Mouse (Mus musculus): Measurements from ENCODE around the gene Gm44511. TPM values are rescaled to one million over a fixed set of nuclear protein-coding genes. Genes with fewer than 3 reads are reported as not detected.

Gm44511 gene
- total RNA-seq (2015) (2.7 TPM in 1 of 2 replicates, not detected in the other), total RNA-seq (2017) (3.4 TPM in 1 of 2 replicates, not detected in the other)

GRCm38 (mm10) chr6:128826132-128826531 lies at the start of gene Gm44511, which contains the start of gene Klrb1b:
Gm44511 (minus strand) TSS chr6:128826315.
Klrb1b (minus strand) TSS chr6:128826331.
- peak; percentile 81 for ATAC-seq (ENCODE audit: poor library complexity, severe bottlenecking)

DNA sequence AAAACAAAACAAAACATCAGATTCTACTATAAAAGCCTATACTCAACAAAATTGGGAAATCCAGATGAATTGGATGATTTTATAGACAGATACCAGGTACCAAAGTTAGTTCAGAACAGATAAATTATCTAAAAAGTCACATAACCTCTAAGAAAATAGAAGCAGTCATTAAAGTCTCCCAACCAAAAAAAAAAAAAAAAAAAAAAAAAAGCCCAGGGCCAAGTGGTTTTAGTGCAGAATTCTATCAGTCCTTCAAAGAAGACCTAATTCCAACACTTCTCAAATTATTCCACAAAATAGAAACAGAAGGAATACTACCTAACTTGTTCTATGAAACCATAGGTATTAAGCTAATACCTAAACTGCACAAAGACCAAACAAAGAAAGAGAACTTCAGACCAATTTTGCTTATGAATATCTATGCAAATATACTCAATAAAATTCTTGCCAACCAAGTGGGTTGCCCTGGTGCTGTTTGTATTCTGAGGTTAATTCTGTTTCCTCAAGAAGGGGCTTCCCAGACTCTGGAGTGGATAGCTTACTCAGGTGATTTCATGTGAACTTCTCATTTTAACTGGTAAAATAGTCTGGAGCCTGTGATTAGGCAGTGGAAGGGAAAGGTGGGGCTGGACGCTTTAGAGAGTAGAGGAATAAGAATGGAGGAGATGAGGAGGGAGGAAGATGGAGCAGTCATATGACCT lies 45.9 kb upstream of the Gm44511 start:
- no peak for ATAC-seq (ENCODE audit: poor library complexity, severe bottlenecking)

GRCm38 (mm10) chr6:128868861-128869260 lies 42.7 kb upstream of the Gm44511 start:
- ATAC-seq (ENCODE audit: poor library complexity, severe bottlenecking) = no peak

- ATAC-seq (ENCODE audit: poor library complexity, severe bottlenecking) = no peak
Measured at GRCm38 (mm10) chr6:128857976-128858375, 31.9 kb upstream of the Gm44511 start.

GRCm38 (mm10) chr6:128856250-128856649 lies 30.1 kb upstream of the Gm44511 start:
- ATAC-seq (ENCODE audit: poor library complexity, severe bottlenecking) = peak; percentile 74

GRCm38 (mm10) chr6:128855477-128855876 lies 29.4 kb upstream of the Gm44511 start:
- ATAC-seq (ENCODE audit: poor library complexity, severe bottlenecking) = no peak

- no peak for ATAC-seq (ENCODE audit: poor library complexity, severe bottlenecking)
Measured at GRCm38 (mm10) chr6:128854895-128855294, 28.8 kb upstream of the Gm44511 start.

GRCm38 (mm10) chr6:128854024-128854820 lies 28.1 kb upstream of the Gm44511 start:
- peak; percentile 69 for ATAC-seq (ENCODE audit: poor library complexity, severe bottlenecking)

- ATAC-seq (ENCODE audit: poor library complexity, severe bottlenecking) = no peak
Measured at GRCm38 (mm10) chr6:128852766-128853165, 26.7 kb upstream of the Gm44511 start.

GRCm38 (mm10) chr6:128851151-128851550 lies 25.0 kb upstream of the Gm44511 start:
- 0 out of 2 replicates have a peak, but pooled peaks have one; percentile 11 for ATAC-seq (ENCODE audit: poor library complexity, severe bottlenecking)

- no peak for ATAC-seq (ENCODE audit: poor library complexity, severe bottlenecking)
Measured at GRCm38 (mm10) chr6:128850671-128851070, 24.6 kb upstream of the Gm44511 start.

- ATAC-seq (ENCODE audit: poor library complexity, severe bottlenecking) = peak; percentile 35
Measured at GRCm38 (mm10) chr6:128849902-128850301, 23.8 kb upstream of the Gm44511 start.

DNA sequence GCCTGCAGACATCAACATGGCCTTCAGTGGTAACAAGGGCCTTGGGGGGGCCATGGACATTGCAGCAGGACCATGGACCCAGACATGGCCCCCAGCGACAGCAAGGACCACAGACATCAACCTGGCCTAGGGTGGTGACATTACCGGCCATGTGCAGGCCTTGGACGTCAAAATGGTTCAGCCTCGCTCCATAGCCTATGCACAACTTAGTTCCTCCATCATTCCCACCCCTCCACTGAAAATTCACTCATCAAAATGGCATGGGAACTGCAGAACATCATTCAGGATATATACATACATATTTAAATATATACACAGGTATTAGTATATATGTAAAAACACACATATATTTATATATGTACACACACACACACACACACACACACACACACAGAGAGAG lies 21.3 kb upstream of the Gm44511 start:
- no peak for ATAC-seq (ENCODE audit: poor library complexity, severe bottlenecking)

DNA sequence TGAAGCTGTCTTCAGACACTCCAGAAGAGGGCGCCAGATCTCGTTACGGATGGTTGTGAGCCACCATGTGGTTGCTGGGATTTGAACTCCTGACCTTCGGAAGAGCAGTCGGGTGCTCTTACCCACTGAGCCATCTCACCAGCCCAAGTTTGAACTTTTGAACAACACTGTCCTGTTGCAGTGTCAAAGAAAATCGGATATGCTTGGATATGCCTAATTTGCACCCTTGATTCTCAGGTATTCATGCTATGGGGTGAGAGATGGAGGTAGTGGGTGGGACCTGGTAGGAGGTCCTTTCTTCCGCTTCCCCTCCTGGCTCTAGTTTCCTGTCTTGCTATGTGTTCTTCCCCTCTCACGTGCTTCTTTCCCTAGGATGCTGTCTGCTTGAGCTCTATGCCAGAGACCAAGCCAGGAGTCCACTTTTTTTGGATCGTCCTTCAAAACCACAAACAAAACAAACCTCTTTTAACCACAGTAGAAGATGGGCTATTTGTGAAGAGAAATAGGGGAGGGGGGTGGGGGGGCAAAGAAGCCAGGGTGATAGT lies 20.0 kb upstream of the Gm44511 start:
- no peak for ATAC-seq (ENCODE audit: poor library complexity, severe bottlenecking)

DNA sequence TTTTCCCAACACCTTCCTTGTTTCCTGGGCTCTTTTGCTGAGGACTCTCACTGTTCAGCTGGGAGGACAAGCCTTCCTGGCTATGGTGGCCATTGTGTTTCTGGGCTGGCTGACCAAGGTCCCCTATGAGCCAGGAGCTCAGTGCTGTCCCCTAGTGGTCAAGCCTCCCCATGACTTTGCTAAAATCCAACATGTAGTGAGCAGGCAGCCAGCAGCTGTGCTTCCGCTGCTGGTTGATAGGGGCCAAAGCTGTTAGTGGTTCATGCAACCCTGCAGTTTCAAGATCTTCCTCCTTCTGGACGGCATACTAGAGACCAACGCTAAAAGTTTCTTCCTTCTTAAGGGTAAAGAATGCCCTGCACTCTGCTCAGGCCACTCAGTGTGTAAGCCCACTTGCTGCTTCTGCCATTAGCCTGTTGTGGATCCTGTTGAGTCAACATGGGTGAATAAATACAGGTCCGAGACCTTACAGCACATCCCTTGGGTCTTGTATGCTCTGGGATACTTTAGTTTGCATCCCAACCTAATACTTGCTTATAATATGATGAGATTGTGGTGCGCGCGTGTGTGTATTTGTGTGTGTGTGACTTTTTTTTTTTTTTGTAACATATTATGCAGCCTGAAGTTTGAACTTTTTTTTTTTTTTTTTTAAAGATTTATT lies 19.3 kb upstream of the Gm44511 start:
- peak; percentile 66 for ATAC-seq (ENCODE audit: poor library complexity, severe bottlenecking)

GRCm38 (mm10) chr6:128844586-128845080 lies 18.5 kb upstream of the Gm44511 start:
- ATAC-seq (ENCODE audit: poor library complexity, severe bottlenecking) = no peak

DNA sequence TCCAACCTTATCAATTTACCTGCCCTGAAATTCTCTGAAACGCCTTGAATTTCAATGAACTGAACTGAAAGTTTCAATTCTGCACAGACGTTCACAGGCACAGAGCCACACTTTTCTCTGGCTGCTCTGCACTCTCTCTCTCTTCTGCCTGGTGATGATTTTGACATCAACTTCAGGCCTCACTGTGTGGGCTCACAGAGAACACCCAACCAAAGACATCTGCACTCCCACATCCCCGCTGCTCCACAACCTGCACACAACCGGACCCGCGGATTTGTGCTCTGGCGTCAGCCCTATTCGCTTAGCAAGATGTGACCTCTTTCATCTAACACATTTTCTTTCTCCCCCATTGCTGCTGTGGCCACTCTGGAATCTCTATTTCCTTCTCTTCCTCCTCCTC lies 18.0 kb upstream of the Gm44511 start:
- ATAC-seq (ENCODE audit: poor library complexity, severe bottlenecking) = no peak

DNA sequence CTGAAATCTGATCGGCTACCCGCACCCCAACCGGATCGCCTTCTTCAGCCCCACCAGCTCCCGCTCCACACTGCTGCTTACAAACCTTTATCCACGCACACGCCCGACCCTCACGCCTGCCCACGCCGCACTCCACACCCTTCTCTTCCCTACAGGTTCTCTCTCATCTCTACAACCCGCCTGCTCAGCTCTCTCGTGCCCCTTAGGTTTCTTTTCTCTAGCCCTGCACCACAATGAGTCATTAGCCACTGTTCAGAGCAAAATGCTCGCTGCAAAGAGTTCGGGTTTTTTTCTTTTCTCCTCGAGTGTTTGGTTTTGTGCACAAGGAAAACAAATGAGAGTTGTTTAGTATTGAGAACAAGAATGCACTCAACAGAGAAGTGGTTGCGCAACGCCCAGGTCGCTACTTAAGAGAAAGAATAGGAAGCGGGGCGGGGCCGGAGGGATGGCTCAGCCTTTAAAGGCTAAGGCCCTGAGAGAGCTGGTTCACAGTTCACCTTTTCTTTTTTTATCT lies 17.4 kb upstream of the Gm44511 start:
- peak; percentile 29 for ATAC-seq (ENCODE audit: poor library complexity, severe bottlenecking)

DNA sequence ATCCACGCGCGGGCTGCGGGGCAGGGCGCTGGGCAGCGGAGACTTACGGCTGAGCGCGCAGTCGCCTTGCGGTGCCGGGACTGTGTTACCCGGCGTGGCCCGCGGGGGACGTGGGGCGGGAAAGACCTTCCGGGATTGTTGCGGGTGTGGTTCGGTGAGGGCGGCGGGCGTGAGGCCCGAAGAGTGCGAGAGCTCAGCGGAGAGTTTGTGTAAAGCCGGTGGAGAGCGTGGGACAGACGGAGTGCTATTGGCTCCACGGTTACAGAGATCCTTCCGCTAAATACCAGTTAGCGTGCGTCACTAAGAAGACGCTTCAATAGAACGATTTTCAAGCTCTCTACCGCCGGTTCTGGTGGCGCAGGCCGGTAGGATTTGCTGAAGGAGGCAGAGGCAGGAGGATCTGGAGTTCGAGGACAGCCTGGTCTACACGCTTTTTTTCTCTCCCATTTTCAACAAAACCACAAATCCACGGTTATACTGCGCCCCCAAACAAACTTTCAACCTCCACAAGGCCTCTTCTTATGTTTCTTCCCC lies 16.9 kb upstream of the Gm44511 start:
- peak; percentile 51 for ATAC-seq (ENCODE audit: poor library complexity, severe bottlenecking)

GRCm38 (mm10) chr6:128842356-128842944 lies 16.3 kb upstream of the Gm44511 start:
- ATAC-seq (ENCODE audit: poor library complexity, severe bottlenecking) = no peak

All from megakaryocyte, adult 5-6 weeks (primary cell).